ENCODE assay signal across 1 mouse cellular context in the genomic region with DNA sequence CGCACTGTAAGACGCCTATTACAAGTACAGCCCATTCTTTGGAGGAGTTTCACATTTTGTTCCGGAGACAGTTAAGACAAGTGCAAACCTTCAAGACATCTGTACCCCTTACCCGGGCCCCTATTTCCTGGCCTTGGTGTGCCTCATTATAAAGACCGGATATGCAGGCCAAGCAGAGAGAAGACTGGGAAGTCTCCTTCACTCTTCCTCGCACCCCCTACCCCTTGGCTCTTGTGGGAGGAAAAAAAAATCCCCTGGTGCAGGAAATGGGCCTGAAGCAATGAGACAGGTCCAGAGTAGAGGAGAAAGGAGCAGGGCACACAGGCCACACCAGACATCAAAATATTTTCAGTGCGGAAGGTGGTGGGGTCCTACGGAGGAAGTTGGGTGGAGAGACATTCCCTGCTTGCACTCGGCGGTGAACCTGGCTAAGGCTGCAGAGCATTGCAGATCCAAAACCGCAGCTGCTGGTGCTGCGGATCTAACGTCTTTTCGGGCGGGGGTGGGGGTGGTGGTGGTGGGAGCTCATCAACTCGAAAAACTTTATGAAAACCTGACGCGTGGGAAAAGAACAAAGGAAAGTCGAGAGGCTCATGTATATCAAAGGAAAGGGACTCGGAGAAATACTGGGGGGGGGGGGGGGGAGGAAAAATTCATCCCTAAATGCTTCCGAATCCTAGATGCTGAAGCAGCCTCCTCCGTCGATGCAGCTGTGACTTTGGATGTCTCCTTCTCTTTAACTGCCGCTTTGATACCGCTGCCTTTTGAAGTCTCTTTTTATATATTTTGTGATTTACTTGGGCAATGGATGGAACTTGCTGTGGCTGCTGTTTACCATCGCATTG.
TF ChIP-seq lines count a peak whose summit lies in the region.

No protein-coding gene starts in this region.

TF ChIP-seq in MEL, 35 proteins besides CTCF, POLR2A, EP300 and RAD21 (continued from another document):
- TF ChIP-seq TCF12 (IDR thresholded peaks at IDR 0.05; ENCODE audit: low read depth, low read length) = 0 out of 2 replicates have a peak, but pooled peaks have one; percentile 0
- no peak for TF ChIP-seq NRF1 (IDR thresholded peaks at IDR 0.05; ENCODE audit: insufficient read depth, low read depth, low read length, poor library complexity, severe bottlenecking)
- no peak for TF ChIP-seq TAL1 (IDR thresholded peaks at IDR 0.05; ENCODE audit: low read length)
- peak; percentile 14; the same call in 1 of the 2 replicates for TF ChIP-seq SIN3A (IDR thresholded peaks at IDR 0.05; ENCODE audit: low read length)
